Mouse (Mus musculus) G1E (cell line): ENCODE data around the gene Fhad1.

Experiments used
- CTCF ChIP-seq: IDR thresholded peaks from 2 replicates; pipeline ENCODE4 v1.5.1; 2012; ENCODE audit warnings: low read depth, low read length, inconsistent platforms, mixed read lengths
- GATA1 ChIP-seq: IDR thresholded peaks from 2 replicates; pipeline ENCODE4 v1.6.1; 2012; ENCODE audit warnings: borderline replicate concordance, low read length, inconsistent platforms, mixed read lengths
- GATA2 ChIP-seq: IDR thresholded peaks from 2 replicates; pipeline ENCODE4 v1.6.1; 2012; ENCODE audit warnings: low read depth, low read length, inconsistent platforms, borderline replicate concordance
- POLR2AphosphoS5 ChIP-seq: IDR thresholded peaks from 2 replicates; pipeline ENCODE4 v1.6.1; 2012; ENCODE audit warnings: low read depth, low read length, inconsistent platforms; ENCODE audit not compliant: insufficient replicate concordance
- TAL1 ChIP-seq: conservative IDR thresholded peaks from 2 replicates; pipeline ENCODE4 v1.6.1; 2012; ENCODE audit warnings: low read depth, low read length, inconsistent platforms, mixed read lengths

- no peak for TF ChIP-seq CTCF
- TF ChIP-seq POLR2AphosphoS5 = no peak
- TF ChIP-seq TAL1 = no peak
- TF ChIP-seq GATA1 = no peak
- TF ChIP-seq GATA2 = no peak
Measured at GRCm38 (mm10) chr4:141863726-141864280, 151.1 kb downstream of the Fhad1 start.
